Mouse (Mus musculus) kidney, postnatal 0 days (tissue): ENCODE data around the gene Gtf3c5. TPM values are rescaled to one million over a fixed set of nuclear protein-coding genes. Genes with fewer than 3 reads are reported as not detected.

Experiments used
- ATAC-seq: fragments of 200-750 bp; cut with Nextera tagmentation; replicated peaks from 2 replicates; pipeline ENCODE4 v1.8.0; 2017; ENCODE audit warnings: low read depth, moderate number of reproducible peaks, moderate TSS enrichment, moderate library complexity; ENCODE audit not compliant: low FRiP score
- DNase-seq: peaks from one replicate; pipeline ENCODE4 v3.0.0-alpha.2; 2016; ENCODE audit warnings: low spot score
- H3K27ac ChIP-seq: fragments of 300-500 bp; sonication (generic); 2 replicates; pipeline ENCODE4 v1.5.1; 2014; ENCODE audit warnings: mild to moderate bottlenecking
- H3K27me3 ChIP-seq: fragments of 300-500 bp; sonication (generic); 2 replicates; pipeline ENCODE4 v1.6.1; 2014; ENCODE audit warnings: low read length, mixed read lengths; ENCODE audit not compliant: insufficient read depth
- H3K36me3 ChIP-seq: fragments of 300-500 bp; sonication (generic); 2 replicates; pipeline ENCODE4 v1.6.1; 2014; ENCODE audit warnings: low read length, mixed read lengths; ENCODE audit not compliant: insufficient read depth
- H3K4me1 ChIP-seq: fragments of 300-500 bp; sonication (generic); replicated peaks from 2 replicates; pipeline ENCODE4 v1.6.1; 2014; ENCODE audit warnings: antibody characterized with exemption, low read length, mixed read lengths; ENCODE audit not compliant: insufficient read depth
- H3K4me2 ChIP-seq: fragments of 300-500 bp; sonication (generic); 2 replicates; pipeline ENCODE4 v1.6.1; 2014; ENCODE audit warnings: mild to moderate bottlenecking, low read length, moderate library complexity, mixed read lengths
- H3K4me3 ChIP-seq: fragments of 300-500 bp; sonication (generic); replicated peaks from 2 replicates; pipeline ENCODE4 v1.5.1; 2014; ENCODE audit warnings: low read depth, low read length
- H3K9ac ChIP-seq: fragments of 300-500 bp; sonication (generic); 2 replicates; pipeline ENCODE4 v1.6.1; 2014; ENCODE audit warnings: low read depth, low read length
- H3K9me3 ChIP-seq: fragments of 300-500 bp; sonication (generic); replicated peaks from 2 replicates; pipeline ENCODE4 v1.6.1; 2016; ENCODE audit warnings: low read length, inconsistent platforms, mixed read lengths
- CTCF ChIP-seq: IDR thresholded peaks from 2 replicates; pipeline ENCODE4 v1.5.1; 2016; ENCODE audit warnings: antibody characterized with exemption, low read depth, mild to moderate bottlenecking, moderate library complexity
- WGBS: fragments of 180-500 bp; shearing (Covaris S2); extraction: QIAGEN DNeasy Blood & Tissue Kit; methylation state at CpG from one replicate; pipeline ENCODE4 v1.1.7; 2014; 5-methylcytosine and 5-hydroxymethylcytosine counted together
- polyA plus RNA-seq: library from polyadenylated mRNA; unstranded; fragments of >200 nt; fragmentation: Nextera tagmentation; extraction: Ambion mirVana; gene quantifications from 2 replicates; pipeline ENCODE4 v1.2.1, GENCODE M21; 2015

The Gtf3c5 gene
- polyA plus RNA-seq, 1 experiment from 2014 or later: 19.6 TPM

DNA sequence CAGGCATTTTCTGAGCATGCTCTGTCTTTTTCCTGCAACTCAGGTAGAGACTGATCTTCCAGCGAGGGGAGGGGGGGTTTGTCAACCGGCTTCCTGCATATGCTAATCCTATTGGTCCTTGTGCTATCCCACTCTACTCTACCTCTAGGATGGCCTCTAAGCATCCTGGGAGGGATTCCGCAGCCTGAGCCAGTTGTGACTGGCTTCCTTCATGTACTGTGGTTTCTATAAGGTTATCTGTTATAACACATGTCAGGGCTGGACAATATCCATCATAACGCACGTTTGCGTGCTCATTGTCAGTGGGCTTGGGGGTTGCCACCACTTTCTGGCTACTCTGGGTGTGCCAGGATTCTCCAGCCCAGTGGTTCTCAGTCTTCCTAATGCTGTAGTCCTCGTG lies 12.5 kb upstream of the Gtf3c5 start:
- no peaks in the 10 kb centered on the region for H3K27me3 ChIP-seq
- no peak overlapping the region for H3K27ac ChIP-seq
- ATAC-seq: no peak
- TF ChIP-seq CTCF: no peak
- H3K36me3 ChIP-seq: no peaks in the 10 kb centered on the region
- no peaks in the 10 kb centered on the region for H3K4me1 ChIP-seq
- H3K4me2 ChIP-seq: no peak overlapping the region
- 75% methylated on average over 7 of the region's 7 CpGs for WGBS
- H3K4me3 ChIP-seq: no peak overlapping the region
- H3K9me3 ChIP-seq: no peaks in the 10 kb centered on the region
- no peak for DNase-seq
- no peak overlapping the region for H3K9ac ChIP-seq

DNA sequence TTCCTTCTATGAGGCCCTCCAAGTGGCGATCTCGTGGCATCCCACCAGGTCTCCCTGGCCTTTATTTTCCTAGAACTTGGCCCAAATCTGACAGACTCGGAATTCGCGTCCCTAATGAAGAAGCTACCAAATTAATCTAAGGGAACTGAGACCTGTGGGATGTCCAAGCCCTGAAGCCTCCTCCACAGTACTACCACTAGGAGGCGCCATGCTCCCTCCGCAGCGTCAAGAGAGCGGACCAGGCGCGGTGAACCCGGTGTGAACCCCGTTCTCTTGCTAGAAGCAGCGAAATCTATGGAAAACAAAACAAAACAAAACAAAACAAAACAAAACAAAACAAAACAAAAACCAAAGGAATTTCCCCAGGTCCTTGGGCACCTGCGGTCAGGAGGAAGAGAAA lies 9.3 kb upstream of the Gtf3c5 start:
- 8% methylated on average over 15 of the region's 15 CpGs for WGBS
- H3K27ac ChIP-seq: no peak overlapping the region
- no peak overlapping the region for H3K4me3 ChIP-seq
- DNase-seq (peak; percentile 84), ATAC-seq (0 out of 2 replicates have a peak, but pooled peaks have one; percentile 57)
- H3K4me2 ChIP-seq: no peak overlapping the region
- H3K36me3 ChIP-seq: no peaks in the 10 kb centered on the region
- H3K9me3 ChIP-seq: no peaks in the 10 kb centered on the region
- H3K27me3 ChIP-seq: no peaks in the 10 kb centered on the region
- H3K9ac ChIP-seq: no peak overlapping the region
- peak; percentile 89 for TF ChIP-seq CTCF
- no peaks in the 10 kb centered on the region for H3K4me1 ChIP-seq

DNA sequence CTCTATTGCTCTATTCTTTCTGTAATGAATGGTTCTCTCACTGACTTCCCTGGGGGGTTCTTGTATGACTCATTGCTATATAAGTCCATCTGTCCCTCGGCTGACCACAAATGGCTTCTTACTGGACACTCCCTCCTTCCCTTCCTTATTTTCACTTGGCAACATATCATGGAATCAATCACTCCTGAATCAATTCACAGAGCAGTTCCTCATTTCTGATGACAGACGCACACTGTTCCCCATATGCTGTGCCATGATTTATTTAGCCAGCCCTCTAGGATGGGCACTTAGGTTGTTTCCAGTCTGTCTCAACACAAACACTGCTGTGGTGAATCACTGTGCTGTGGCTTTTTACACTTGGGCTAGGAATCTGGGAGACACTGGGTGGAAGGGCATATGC lies 7.9 kb upstream of the Gtf3c5 start:
- Histone ChIP-seq H3K4me1 (no peaks in the 10 kb centered on the region), H3K9ac (no peak overlapping the region), H3K4me2 (no peak overlapping the region), H3K4me3 (no peak overlapping the region), H3K9me3 (no peaks in the 10 kb centered on the region), H3K27ac (no peak overlapping the region), H3K36me3 (no peaks in the 10 kb centered on the region), H3K27me3 (no peaks in the 10 kb centered on the region)
- DNase-seq: no peak
- WGBS: 51% methylated on average over 2 of the region's 2 CpGs
- no peak for ATAC-seq
- no peak for TF ChIP-seq CTCF

GRCm38 (mm10) chr2:28588574-28588973 lies 5.0 kb upstream of the Gtf3c5 start:
- TF ChIP-seq CTCF: no peak
- no peak overlapping the region for H3K4me3 ChIP-seq
- H3K4me2 ChIP-seq: no peak overlapping the region
- H3K4me1 ChIP-seq: no peaks in the 10 kb centered on the region
- no peaks in the 10 kb centered on the region for H3K36me3 ChIP-seq
- DNase-seq (no peak), ATAC-seq (no peak)
- no peaks in the 10 kb centered on the region for H3K27me3 ChIP-seq
- no peaks in the 10 kb centered on the region for H3K9me3 ChIP-seq
- WGBS: 39% methylated on average over 1 of the region's 1 CpGs
- no peak overlapping the region for H3K27ac ChIP-seq
- H3K9ac ChIP-seq: no peak overlapping the region

GRCm38 (mm10) chr2:28585730-28586129 lies 2.2 kb upstream of the Gtf3c5 start:
- Histone ChIP-seq H3K9ac (no peak overlapping the region), H3K27me3 (no peaks in the 10 kb centered on the region), H3K36me3 (no peaks in the 10 kb centered on the region), H3K4me1 (peaks cover 5% of the 10 kb centered on the region; the same call in 1 of the 2 replicates), H3K4me3 (no peak overlapping the region), H3K4me2 (no peak overlapping the region), H3K27ac (no peak overlapping the region), H3K9me3 (no peaks in the 10 kb centered on the region)
- no peak for TF ChIP-seq CTCF
- WGBS: 37% methylated on average over 2 of the region's 2 CpGs
- ATAC-seq (no peak), DNase-seq (no peak)

- Histone ChIP-seq H3K9me3 (no peaks in the 10 kb centered on the region), H3K27me3 (no peaks in the 10 kb centered on the region), H3K36me3 (0 out of 2 replicates have a peak, but pooled peaks cover 5% of the 10 kb centered on the region), H3K4me3 (no peak overlapping the region), H3K27ac (no peak overlapping the region), H3K9ac (no peak overlapping the region), H3K4me2 (no peak overlapping the region), H3K4me1 (peaks cover 5% of the 10 kb centered on the region; the same call in 1 of the 2 replicates)
- WGBS: 19% methylated on average over 6 of the region's 6 CpGs
- ATAC-seq: no peak
- peak; percentile 100 for TF ChIP-seq CTCF
- DNase-seq: peak; percentile 93
Observed at GRCm38 (mm10) chr2:28585043-28585571, 1.6 kb upstream of the Gtf3c5 start.
